Comparison of ENCODE assay signal across 27 mouse cellular contexts in the genomic region with DNA sequence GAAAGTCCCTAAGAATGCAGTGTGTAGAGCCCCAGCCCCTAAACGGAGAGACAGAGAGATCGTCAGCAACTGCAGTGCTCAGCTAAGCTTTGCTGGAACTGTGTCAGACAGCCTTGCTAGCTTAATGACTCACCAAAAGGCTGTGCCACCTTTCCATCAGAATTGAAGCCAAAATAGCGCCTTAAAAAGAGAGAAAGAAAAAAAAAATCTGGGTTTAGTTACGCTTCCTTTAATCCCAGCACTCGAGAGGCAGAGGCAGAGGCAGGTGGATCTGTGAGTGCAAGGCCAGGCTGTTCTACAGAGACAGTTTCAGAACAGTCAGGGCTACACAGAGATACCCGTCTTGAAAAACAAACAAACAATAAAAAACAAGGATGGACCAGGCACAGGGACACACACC. TPM values are rescaled to one million over a fixed set of nuclear protein-coding genes. Genes with fewer than 3 reads are reported as not detected.
DNase-seq lines count a peak whose midpoint lies in the region; ATAC-seq and TF ChIP-seq lines count a peak whose summit lies in the region.
"Had no signal": no experiment of that assay in that cellular context is flagged by ENCODE, and none has a peak within 500 bp of the region (broad histone marks: within the 10 kb centered on the region; RNA-seq: fewer than 3 reads in every experiment).

No protein-coding gene starts in this region.

- H3K4me3 ChIP-seq in kidney, adult 2 months (ENCODE audit: insufficient read depth, low read depth, low read length): no peak overlapping the region
- no peak overlapping the region for H3K4me3 ChIP-seq in kidney, embryonic 15.5 days (replicated peaks)
- no peak overlapping the region for H3K4me3 ChIP-seq in spleen, adult 2 months (ENCODE audit: extremely low read depth, insufficient read depth, insufficient read length)
- H3K4me3 ChIP-seq: embryonic facial prominence, embryonic 13.5 days; forebrain, embryonic 13.5 days; hindbrain, embryonic 10.5 days; intestine, embryonic 15.5 days; layer of hippocampus, adult 2 months; limb, embryonic 12.5 days; liver, embryonic 13.5 days; midbrain, embryonic 12.5 days had no signal

- H3K27me3 ChIP-seq in kidney, adult 2 months (replicated peaks; ENCODE audit: control insufficient read depth, insufficient read depth, low read length): no peaks in the 10 kb centered on the region
- peaks cover 15% of the 10 kb centered on the region; the same call in 1 of the 2 replicates for H3K27me3 ChIP-seq in kidney, embryonic 15.5 days
- no peaks in the 10 kb centered on the region for H3K27me3 ChIP-seq in spleen, adult 2 months (ENCODE audit: control insufficient read depth, insufficient read depth, low read length)
- H3K27me3 ChIP-seq: intestine, embryonic 15.5 days had no signal

- no peak for ATAC-seq in kidney, embryonic 15.5 days (replicated peaks; ENCODE audit: low FRiP score)
- ATAC-seq: activated CD4-positive, CD25-positive, alpha-beta regulatory T cell, adult 4 months; forebrain, embryonic 13.5 days; hindbrain, embryonic 16.5 days; intestine, embryonic 15.5 days had no signal

- peak overlapping the region; percentile 85; the same call in 1 of the 2 replicates for H3K27ac ChIP-seq in kidney, adult 2 months (ENCODE audit: insufficient read depth, low read depth, low read length)
- no peak overlapping the region for H3K27ac ChIP-seq in kidney, embryonic 15.5 days
- 0 out of 2 replicates have a peak overlapping the region, but pooled peaks have one; percentile 2 for H3K27ac ChIP-seq in spleen, adult 2 months (ENCODE audit: insufficient read depth, low read length)
- H3K27ac ChIP-seq: embryonic facial prominence, embryonic 13.5 days; forebrain, embryonic 13.5 days; hindbrain, embryonic 10.5 days; intestine, embryonic 15.5 days; layer of hippocampus, adult 2 months; limb, embryonic 12.5 days; liver, embryonic 13.5 days; midbrain, embryonic 12.5 days had no signal

- no peak for TF ChIP-seq CTCF in kidney, adult 2 months (conservative IDR thresholded peaks at IDR 0.05; ENCODE audit: insufficient read depth, insufficient read length, low read depth, low read length)
- no peak for TF ChIP-seq CTCF in spleen, adult 2 months (IDR thresholded peaks at IDR 0.05; ENCODE audit: extremely low read depth, insufficient read depth, insufficient read length, insufficient replicate concordance)

- H3K9me3 ChIP-seq in kidney, embryonic 15.5 days (replicated peaks): no peaks in the 10 kb centered on the region
- H3K9me3 ChIP-seq: embryonic facial prominence, embryonic 13.5 days; forebrain, embryonic 13.5 days; hindbrain, embryonic 10.5 days; intestine, embryonic 15.5 days; limb, embryonic 12.5 days; liver, embryonic 13.5 days; midbrain, embryonic 12.5 days had no signal

- no peak overlapping the region for H3K9ac ChIP-seq in kidney, embryonic 15.5 days
- H3K9ac ChIP-seq: embryonic facial prominence, embryonic 13.5 days; forebrain, embryonic 13.5 days; intestine, embryonic 15.5 days; limb, embryonic 12.5 days; liver, embryonic 13.5 days; midbrain, embryonic 12.5 days had no signal

- TF ChIP-seq POLR2A in kidney, adult 2 months (IDR thresholded peaks at IDR 0.05; ENCODE audit: low read depth, low read length): no peak
- no peak for TF ChIP-seq POLR2A in spleen, adult 2 months (IDR thresholded peaks at IDR 0.05; ENCODE audit: low read depth, low read length)

- WGBS in kidney, adult 2 months: 52% methylated on average over 6 of the region's 6 CpGs
- WGBS in kidney, embryonic 15.5 days: 57% methylated on average over 6 of the region's 6 CpGs
- WGBS in spleen, adult 2 months: 82% methylated on average over 6 of the region's 6 CpGs

- peaks cover 26% of the 10 kb centered on the region for H3K4me1 ChIP-seq in kidney, adult 2 months (ENCODE audit: control insufficient read depth, insufficient read depth, low read length)
- 0 out of 2 replicates have a peak, but pooled peaks cover 2% of the 10 kb centered on the region for H3K4me1 ChIP-seq in kidney, embryonic 15.5 days
- H3K4me1 ChIP-seq in spleen, adult 2 months (ENCODE audit: control insufficient read depth, insufficient read depth, insufficient read length): peaks cover 32% of the 10 kb centered on the region; the same call in 1 of the 2 replicates
- H3K4me1 ChIP-seq: embryonic facial prominence, embryonic 13.5 days; forebrain, embryonic 13.5 days; hindbrain, embryonic 10.5 days; intestine, embryonic 15.5 days; limb, embryonic 12.5 days; liver, embryonic 13.5 days; midbrain, embryonic 12.5 days had no signal

- peak; percentile 29 for DNase-seq in cerebellum, adult 9-10 months
- no peak for DNase-seq in cerebellum, postnatal 10 days
- DNase-seq in kidney, adult 2 months: peak; percentile 88
- no peak for DNase-seq in spleen, adult 2 months (ENCODE audit: low read depth in 1 of 2, low spot score in 2 of 2)
- no peak for DNase-seq in spleen, postnatal 14 days (ENCODE audit: low spot score in 2 of 2)
- no peak for DNase-seq in right cerebral cortex, postnatal 4 days
- DNase-seq: cerebellum, adult 11 months; cerebellum, postnatal 36 days; embryo, embryonic 11 days; gastrocnemius, postnatal 10 days; heart, adult 11 months; layer of hippocampus, postnatal 36 days; liver, embryonic 13.5 days; lung, adult 2 months; lung, postnatal 14 days; thymus, postnatal 14 days had no signal

- H3K36me3 ChIP-seq in kidney, adult 2 months (ENCODE audit: control insufficient read depth, insufficient read depth, low read length): no peaks in the 10 kb centered on the region
- no peaks in the 10 kb centered on the region for H3K36me3 ChIP-seq in kidney, embryonic 15.5 days
- H3K36me3 ChIP-seq in spleen, adult 2 months (ENCODE audit: control insufficient read depth, insufficient read depth, low read length): peaks cover 3% of the 10 kb centered on the region
- H3K36me3 ChIP-seq: embryonic facial prominence, embryonic 13.5 days; hindbrain, embryonic 10.5 days; intestine, embryonic 15.5 days; limb, embryonic 12.5 days; liver, embryonic 13.5 days; midbrain, embryonic 12.5 days had no signal

- no peak overlapping the region for H3K4me2 ChIP-seq in kidney, embryonic 15.5 days
- H3K4me2 ChIP-seq: embryonic facial prominence, embryonic 13.5 days; forebrain, embryonic 13.5 days; heart, embryonic 11.5 days; intestine, embryonic 15.5 days; limb, embryonic 12.5 days; liver, embryonic 13.5 days; midbrain, embryonic 12.5 days had no signal

RNA-seq across cellular contexts. Expression of gene Gm12184, which starts 17.9 kb away (rescaled TPM):
- polyA plus RNA-seq in kidney, adult 2 months (2012; rRNA removed): 9.7 and 10.4 TPM in 2 replicates
- polyA plus RNA-seq in kidney, embryonic 15.5 days (2015; fragmentation: Nextera tagmentation; extraction: Ambion mirVana): 1.6 and 2.9 TPM in 2 replicates
- polyA plus RNA-seq in spleen, adult 2 months (2012; rRNA removed): 3.9 and 6.1 TPM in 2 replicates

RNA-seq across cellular contexts. Expression of gene Trim7, which starts 18.4 kb away (rescaled TPM):
- 80.3 and 98.8 TPM in 2 replicates for polyA plus RNA-seq in kidney, adult 2 months (2012; rRNA removed)
- 3.7 and 4.0 TPM in 2 replicates for polyA plus RNA-seq in kidney, embryonic 15.5 days (2015; fragmentation: Nextera tagmentation; extraction: Ambion mirVana)
- polyA plus RNA-seq in spleen, adult 2 months (2012; rRNA removed): 53.6 and 63.6 TPM in 2 replicates

RNA-seq across cellular contexts. Expression of gene Trim41, which starts 27.2 kb away (rescaled TPM):
- polyA plus RNA-seq in kidney, adult 2 months (2012; rRNA removed): 26.3 and 27.3 TPM in 2 replicates
- 6.6 and 7.0 TPM in 2 replicates for polyA plus RNA-seq in kidney, embryonic 15.5 days (2015; fragmentation: Nextera tagmentation; extraction: Ambion mirVana)
- polyA plus RNA-seq in spleen, adult 2 months (2012; rRNA removed): 24.4 and 24.7 TPM in 2 replicates

RNA-seq across cellular contexts. Expression of gene Irgm1, which starts 27.2 kb away (rescaled TPM):
- 24.4 and 28.2 TPM in 2 replicates for polyA plus RNA-seq in kidney, adult 2 months (2012; rRNA removed)
- 15.2 and 15.5 TPM in 2 replicates for polyA plus RNA-seq in kidney, embryonic 15.5 days (2015; fragmentation: Nextera tagmentation; extraction: Ambion mirVana)
- polyA plus RNA-seq in spleen, adult 2 months (2012; rRNA removed): 10.6 and 13.0 TPM in 2 replicates

RNA-seq across cellular contexts. Expression of gene Rack1, which starts 44.2 kb away (rescaled TPM):
- 1,151 and 1,243 TPM in 2 replicates for polyA plus RNA-seq in kidney, adult 2 months (2012; rRNA removed)
- 775 and 792 TPM in 2 replicates for polyA plus RNA-seq in kidney, embryonic 15.5 days (2015; fragmentation: Nextera tagmentation; extraction: Ambion mirVana)
- polyA plus RNA-seq in spleen, adult 2 months (2012; rRNA removed): 2,204 and 3,047 TPM in 2 replicates

Comparison
In these comparisons a context has a peak if more than half of its experiments do, and no peak if none do; other contexts are left out.
1. DNase-seq: peak in cerebellum, adult 9-10 months (single experiment) and kidney, adult 2 months (single experiment); none in cerebellum, postnatal 10 days (0 of 2), spleen, adult 2 months (0 of 2), spleen, postnatal 14 days (0 of 2) and right cerebral cortex, postnatal 4 days (single experiment).
2. RNA of gene Trim7, which starts 18.4 kb away (polyA plus RNA-seq): 80.3 to 98.8 TPM in kidney, adult 2 months and 53.6 to 63.6 TPM in spleen, adult 2 months; 3.7 to 4.0 TPM in kidney, embryonic 15.5 days; every median in the first group is over 10 times any median in the second.